Mouse (Mus musculus) C2C12 (cell line): ENCODE results near the gene Ccn6.

Experiments
- CTCF ChIP-seq: IDR thresholded peaks from one replicate; pipeline ENCODE4 v1.5.1; 2011; ENCODE audit not compliant: control insufficient read depth, insufficient read depth, insufficient read length
- MAX ChIP-seq: IDR thresholded peaks from one replicate; pipeline ENCODE4 v1.6.1; 2011; ENCODE audit warnings: mild to moderate bottlenecking, control low read depth
- USF1 ChIP-seq: IDR thresholded peaks from one replicate; pipeline ENCODE4 v1.6.1; 2011; ENCODE audit warnings: low read depth, mild to moderate bottlenecking, control low read depth, moderate library complexity

GRCm38 (mm10) chr10:39184864-39185544, 21.4 kb upstream of the Ccn6 start:
- no peak for TF ChIP-seq CTCF
- no peak for TF ChIP-seq USF1
- no peak for TF ChIP-seq MAX
